Mouse (Mus musculus) bone marrow, adult 2 months (tissue): ENCODE results near the gene Myh1.

Experiments used
- CTCF ChIP-seq: fragments of 200-500 bp; IDR thresholded peaks from 2 replicates; pipeline ENCODE4 v1.5.1; 2011; ENCODE audit warnings: low read length, control low read depth; ENCODE audit not compliant: control insufficient read depth, insufficient read depth
- POLR2A ChIP-seq: fragments of 200-500 bp; IDR thresholded peaks from 2 replicates; pipeline ENCODE4 v1.6.1; 2011; ENCODE audit warnings: low read depth, mild to moderate bottlenecking, control low read depth, low read length, borderline replicate concordance; ENCODE audit not compliant: control insufficient read depth

GRCm38 (mm10) chr11:67228731-67229130, 28.9 kb downstream of the Myh1 start:
- TF ChIP-seq CTCF (no peak), POLR2A (no peak)
